Mouse (Mus musculus) kidney, adult 18-20 months (tissue): ENCODE data around the gene Gtdc1.

Experiments
- DNase-seq: peaks from one replicate; pipeline ENCODE4 v3.0.0; 2021

Gtdc1 gene

GRCm38 (mm10) chr2:44571810-44572209, 355.6 kb downstream of the Gtdc1 start:
- no peak for DNase-seq

- peak; percentile 50 for DNase-seq
These were observed 356.3 kb downstream of the Gtdc1 start for GRCm38 (mm10) chr2:44571156-44571555.

- DNase-seq = peak; percentile 38
These were observed 358.1 kb downstream of the Gtdc1 start for GRCm38 (mm10) chr2:44569140-44569952.

- DNase-seq = no peak
These were observed 362.4 kb downstream of the Gtdc1 start for GRCm38 (mm10) chr2:44564776-44565692.

- no peak for DNase-seq
These were observed 365.7 kb downstream of the Gtdc1 start for GRCm38 (mm10) chr2:44561789-44562188.

GRCm38 (mm10) chr2:44559242-44559944, 368.1 kb downstream of the Gtdc1 start:
- DNase-seq = no peak

- DNase-seq = no peak
These were observed 369.7 kb downstream of the Gtdc1 start for GRCm38 (mm10) chr2:44557669-44558281.

- peak; percentile 48 for DNase-seq
These were observed 370.4 kb downstream of the Gtdc1 start for GRCm38 (mm10) chr2:44556861-44557592.

GRCm38 (mm10) chr2:44554716-44555115, 372.7 kb downstream of the Gtdc1 start:
- no peak for DNase-seq

GRCm38 (mm10) chr2:44549311-44549710, 378.1 kb downstream of the Gtdc1 start:
- no peak for DNase-seq

GRCm38 (mm10) chr2:44542775-44543174, 384.7 kb downstream of the Gtdc1 start:
- DNase-seq = no peak

GRCm38 (mm10) chr2:44541726-44542125, 385.7 kb downstream of the Gtdc1 start:
- DNase-seq = no peak

GRCm38 (mm10) chr2:44540881-44541280, 386.6 kb downstream of the Gtdc1 start:
- DNase-seq = peak; percentile 25

- DNase-seq = no peak
These were observed 388.3 kb downstream of the Gtdc1 start for GRCm38 (mm10) chr2:44539121-44539634.

GRCm38 (mm10) chr2:44538135-44538534, 389.3 kb downstream of the Gtdc1 start:
- no peak for DNase-seq

- DNase-seq = no peak
These were observed 391.7 kb downstream of the Gtdc1 start for GRCm38 (mm10) chr2:44535760-44536159.

- DNase-seq = no peak
These were observed 392.3 kb downstream of the Gtdc1 start for GRCm38 (mm10) chr2:44535136-44535675.

GRCm38 (mm10) chr2:44526110-44527032, 401.1 kb downstream of the Gtdc1 start:
- no peak for DNase-seq

- no peak for DNase-seq
These were observed 402.1 kb downstream of the Gtdc1 start for GRCm38 (mm10) chr2:44525187-44525919.
